Mouse (Mus musculus): ENCODE results near the gene Kidins220.

GRCm38 (mm10) chr12:25109971-25110681 is 135.4 kb downstream of the Kidins220 start:
- TF ChIP-seq CTCF (IDR thresholded peaks at IDR 0.05; ENCODE audit: borderline replicate concordance, insufficient read depth, low read length) (no peak), POLR2A (IDR thresholded peaks at IDR 0.05; ENCODE audit: low read depth, low read length) (no peak)
